Mouse (Mus musculus): ENCODE measurements at regions not wholly inside any gene's neighbourhood (a gene's known extent, or its start where the extent isn't known, plus 50 kb on each side); places are given as distances from the start of the nearest gene placed in this dataset.

GRCm38 (mm10) chr14:114255037-114255436 is 837.0 kb upstream of the Gpc5 start:
- TF ChIP-seq POLR2A (IDR thresholded peaks at IDR 0.05; ENCODE audit: borderline replicate concordance, extremely low read depth, insufficient read depth, insufficient read length, poor library complexity, severe bottlenecking) (no peak), CTCF (IDR thresholded peaks at IDR 0.05; ENCODE audit: borderline replicate concordance, extremely low read depth, insufficient read depth, insufficient read length) (no peak)

All from brain, embryonic 14.5 days (tissue).